Mouse (Mus musculus) left cerebral cortex, postnatal 14 days (tissue): ENCODE results near the gene Pappa. TPM values are rescaled to one million over a fixed set of nuclear protein-coding genes. Genes with fewer than 3 reads are reported as not detected.

Source experiments
- DNase-seq, 2 experiments: peaks; one replicate each; pipeline ENCODE4 v3.0.0; 2021 to 2022; ENCODE audit warnings: low spot score in 2 of 2, mixed read lengths in 1 of 2
- intact Hi-C: fragments of 180-260 bp; cut with DNase I; formaldehyde crosslinking; loops from one replicate; pipeline ENCODE4 v1.15.1; 2025
- total RNA-seq, 2 experiments: library from RNA; stranded (reverse); gene quantifications; 2 replicates each; pipeline ENCODE4 v1.2.3; 2021

The Pappa gene
- total RNA-seq, 2 experiments from 2014 or later: 0.29 to 0.47 TPM

DNA sequence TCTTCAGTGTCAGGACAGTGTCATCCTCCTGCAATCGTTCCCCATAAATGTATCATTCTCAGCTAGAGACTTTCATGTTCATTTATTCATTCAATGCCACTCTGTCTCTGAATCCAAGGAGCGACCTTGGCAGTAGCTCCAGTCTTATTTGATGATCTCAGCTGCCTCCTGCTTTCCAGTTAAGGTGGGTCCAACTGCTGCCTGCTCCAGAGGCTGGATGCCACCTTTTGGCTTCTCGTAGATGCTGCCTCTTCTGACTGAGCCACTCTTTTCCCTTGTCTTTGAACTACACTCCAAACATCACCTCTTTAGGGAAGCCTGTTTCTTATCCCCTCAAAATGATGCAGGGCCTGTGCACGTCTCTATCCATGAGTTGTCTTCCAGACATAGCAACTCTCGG, 278.3 kb downstream of the Pappa start:
- DNase-seq: no peak
- intact Hi-C loops: no loop called here

DNA sequence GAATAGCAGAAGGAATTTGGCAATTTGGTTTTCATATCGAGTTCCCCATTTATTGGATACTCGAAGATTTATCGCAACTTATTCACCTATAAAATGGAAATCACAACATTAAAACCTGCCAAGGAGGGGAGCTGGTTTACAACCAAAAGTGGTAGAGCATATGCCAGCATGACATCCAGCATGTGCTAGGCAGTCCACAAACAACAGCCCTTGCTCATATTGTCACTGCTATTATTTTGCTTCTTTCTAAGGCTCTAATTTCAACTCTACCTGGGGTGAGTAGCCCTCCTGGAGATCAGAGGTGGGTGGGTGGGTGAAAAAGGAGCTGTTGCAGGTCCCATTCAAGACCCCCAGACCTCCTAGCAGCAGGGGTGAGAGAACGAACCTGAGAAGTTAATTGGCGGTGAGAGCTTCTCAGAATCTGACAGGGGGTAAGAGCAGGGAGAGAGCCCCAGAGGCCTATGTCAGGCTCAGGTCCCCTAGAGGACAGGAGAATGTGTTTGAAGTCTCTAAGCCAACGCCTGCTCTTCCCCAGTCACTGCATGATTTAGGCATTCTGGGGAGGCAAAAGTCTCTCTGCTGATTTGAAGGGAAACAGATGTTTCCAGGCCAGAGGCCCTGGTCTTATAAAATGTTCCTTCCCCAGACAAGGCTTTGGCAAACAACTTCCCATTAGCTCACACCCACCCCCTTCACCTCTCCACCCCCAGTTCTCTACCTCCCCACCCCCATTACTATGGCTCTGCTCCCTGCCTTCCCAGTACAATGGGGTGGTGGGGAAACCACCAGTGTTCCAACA, 279.1 kb downstream of the Pappa start:
- intact Hi-C loops: no loop called here
- no peak for DNase-seq
